ENCODE assay signal across 20 mouse cellular contexts in the genomic region with DNA sequence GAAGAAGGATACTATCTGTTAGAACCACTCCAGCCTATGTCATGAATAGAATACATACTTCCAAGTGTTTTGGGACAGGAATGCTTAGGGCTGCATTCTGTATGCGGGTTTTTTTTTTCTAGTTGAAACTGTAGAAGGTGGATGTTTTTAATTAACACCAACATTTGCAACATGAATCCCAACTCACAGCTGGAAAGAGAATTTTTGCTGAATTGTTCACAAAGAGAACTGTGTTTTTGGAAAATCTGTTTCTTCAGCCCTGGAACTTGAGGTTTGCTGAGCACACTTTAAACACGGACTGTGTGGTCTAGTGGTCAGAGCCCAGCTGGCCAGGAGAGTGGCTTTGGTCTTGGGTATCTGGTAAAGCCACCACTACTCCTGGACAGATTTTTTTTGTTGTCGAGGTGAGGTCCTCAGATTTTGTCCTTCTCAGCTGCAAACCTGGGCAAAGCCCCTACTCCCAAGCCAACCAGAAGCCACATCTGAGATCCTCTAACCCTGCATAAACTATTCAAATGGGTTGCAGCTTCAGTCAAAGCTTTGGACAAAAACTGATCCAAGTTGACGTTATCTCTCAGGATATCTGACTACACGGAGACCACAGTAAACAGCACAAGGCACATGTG.
DNase-seq lines count a peak whose midpoint lies in the region; ATAC-seq lines count a peak whose summit lies in the region.
"Had no signal": no experiment of that assay in that cellular context is flagged by ENCODE, and none has a peak within 500 bp of the region (broad histone marks: within the 10 kb centered on the region; RNA-seq: fewer than 3 reads in every experiment).

No protein-coding gene starts in this region.

- H3K4me2 ChIP-seq in heart, embryonic 13.5 days: no peak overlapping the region
- H3K4me2 ChIP-seq in embryonic facial prominence, embryonic 11.5 days (ENCODE audit: low read depth, low read length): no peak overlapping the region
- no peak overlapping the region for H3K4me2 ChIP-seq in hindbrain, embryonic 14.5 days (replicated peaks)
- H3K4me2 ChIP-seq: forebrain, embryonic 15.5 days; hindbrain, embryonic 15.5 days; liver, embryonic 11.5 days; midbrain, embryonic 15.5 days had no signal

- H3K27ac ChIP-seq in heart, embryonic 13.5 days (replicated peaks): 0 out of 2 replicates have a peak overlapping the region, but pooled peaks have one; percentile 7
- H3K27ac ChIP-seq in embryonic facial prominence, embryonic 11.5 days (replicated peaks; ENCODE audit: low read depth, low read length): 0 out of 2 replicates have a peak overlapping the region, but pooled peaks have one; percentile 17
- no peak overlapping the region for H3K27ac ChIP-seq in hindbrain, embryonic 14.5 days
- H3K27ac ChIP-seq: forebrain, embryonic 15.5 days; hindbrain, embryonic 15.5 days; midbrain, embryonic 15.5 days had no signal

- no peak overlapping the region for H3K4me3 ChIP-seq in heart, embryonic 13.5 days
- no peak overlapping the region for H3K4me3 ChIP-seq in embryonic facial prominence, embryonic 11.5 days (ENCODE audit: low read depth, low read length)
- no peak overlapping the region for H3K4me3 ChIP-seq in hindbrain, embryonic 14.5 days (replicated peaks; ENCODE audit: low read length)
- H3K4me3 ChIP-seq: erythroblast, embryonic 14.5 days; forebrain, embryonic 15.5 days; hindbrain, embryonic 15.5 days; midbrain, embryonic 15.5 days; myocyte had no signal

- ATAC-seq in heart, embryonic 13.5 days (ENCODE audit: extremely low read depth, insufficient number of reproducible peaks, low FRiP score, low TSS enrichment): no peak
- no peak for ATAC-seq in embryonic facial prominence, embryonic 11.5 days (replicated peaks; ENCODE audit: insufficient number of reproducible peaks, low FRiP score, low TSS enrichment, low read depth)
- no peak for ATAC-seq in hindbrain, embryonic 14.5 days (ENCODE audit: low FRiP score)
- ATAC-seq: forebrain, embryonic 15.5 days; intestine, embryonic 16.5 days; midbrain, embryonic 15.5 days had no signal

- WGBS in heart, embryonic 13.5 days: 77% methylated on average over 5 of the region's 5 CpGs
- 63% methylated on average over 5 of the region's 5 CpGs for WGBS in embryonic facial prominence, embryonic 11.5 days
- 90% methylated on average over 5 of the region's 5 CpGs for WGBS in hindbrain, embryonic 14.5 days

- no peaks in the 10 kb centered on the region for H3K9me3 ChIP-seq in heart, embryonic 13.5 days
- H3K9me3 ChIP-seq in embryonic facial prominence, embryonic 11.5 days (replicated peaks; ENCODE audit: control insufficient read depth, low read length): no peaks in the 10 kb centered on the region
- no peaks in the 10 kb centered on the region for H3K9me3 ChIP-seq in hindbrain, embryonic 14.5 days (ENCODE audit: control insufficient read depth, low read length)
- H3K9me3 ChIP-seq: forebrain, embryonic 15.5 days; hindbrain, embryonic 15.5 days; midbrain, embryonic 15.5 days had no signal

- H3K9ac ChIP-seq in heart, embryonic 13.5 days: no peak overlapping the region
- H3K9ac ChIP-seq in embryonic facial prominence, embryonic 11.5 days (replicated peaks; ENCODE audit: low read length): no peak overlapping the region
- H3K9ac ChIP-seq in hindbrain, embryonic 14.5 days: no peak overlapping the region
- H3K9ac ChIP-seq: forebrain, embryonic 15.5 days; hindbrain, embryonic 15.5 days; midbrain, embryonic 15.5 days had no signal

- peaks cover 9% of the 10 kb centered on the region; the same call in 1 of the 2 replicates for H3K27me3 ChIP-seq in heart, embryonic 13.5 days (replicated peaks)
- H3K27me3 ChIP-seq in embryonic facial prominence, embryonic 11.5 days (ENCODE audit: control insufficient read depth, insufficient read depth, low read length): no peaks in the 10 kb centered on the region
- H3K27me3 ChIP-seq in splenic B cell, adult 2 months (ENCODE audit: control insufficient read depth, insufficient read depth, low read length, poor library complexity, severe bottlenecking): no peaks in the 10 kb centered on the region
- no peaks in the 10 kb centered on the region for H3K27me3 ChIP-seq in hindbrain, embryonic 14.5 days (ENCODE audit: control insufficient read depth, insufficient read depth, low read length)
- H3K27me3 ChIP-seq: forebrain, embryonic 15.5 days; hindbrain, embryonic 15.5 days; midbrain, embryonic 15.5 days had no signal

- peaks cover 24% of the 10 kb centered on the region for H3K4me1 ChIP-seq in heart, embryonic 13.5 days
- H3K4me1 ChIP-seq in embryonic facial prominence, embryonic 11.5 days (ENCODE audit: control insufficient read depth, insufficient read depth, low read length): no peaks in the 10 kb centered on the region
- H3K4me1 ChIP-seq in hindbrain, embryonic 14.5 days (replicated peaks; ENCODE audit: control insufficient read depth, insufficient read depth, low read length): no peaks in the 10 kb centered on the region
- H3K4me1 ChIP-seq: forebrain, embryonic 15.5 days; hindbrain, embryonic 15.5 days; midbrain, embryonic 15.5 days had no signal

- no peak for DNase-seq in heart, adult 11 months
- DNase-seq in embryonic facial prominence, embryonic 11.5 days (ENCODE audit: low spot score): peak; percentile 42
- DNase-seq in induced T-regulatory cell, adult 2 months (ENCODE audit: low read depth): peak; percentile 51
- DNase-seq in splenic B cell, adult 2 months (ENCODE audit: low read depth, low spot score): peak; percentile 3
- no peak for DNase-seq in gastrocnemius, postnatal 25 days
- no peak for DNase-seq in hindbrain, embryonic 14.5 days (ENCODE audit: low spot score)
- DNase-seq in ovary, adult 18-20 months (ENCODE audit: low spot score): no peak
- DNase-seq: adrenal gland, adult 2 months; cerebellum, adult 9-10 months; heart, postnatal 36 days; lung, adult 2 months; retina, postnatal 1 day had no signal

- H3K36me3 ChIP-seq in heart, embryonic 13.5 days: peaks cover 50% of the 10 kb centered on the region
- H3K36me3 ChIP-seq in embryonic facial prominence, embryonic 11.5 days (replicated peaks; ENCODE audit: control insufficient read depth, insufficient read depth, low read depth, low read length): no peaks in the 10 kb centered on the region
- H3K36me3 ChIP-seq in splenic B cell, adult 2 months (ENCODE audit: control insufficient read depth, insufficient read depth, low read length, poor library complexity, severe bottlenecking): peaks cover 23% of the 10 kb centered on the region
- no peaks in the 10 kb centered on the region for H3K36me3 ChIP-seq in hindbrain, embryonic 14.5 days (replicated peaks; ENCODE audit: control insufficient read depth, insufficient read depth)
- H3K36me3 ChIP-seq: forebrain, embryonic 15.5 days; hindbrain, embryonic 15.5 days; midbrain, embryonic 15.5 days had no signal

Comparison
In these comparisons a context has a peak if more than half of its experiments do, and no peak if none do; other contexts are left out.
1. DNase-seq: peak in embryonic facial prominence, embryonic 11.5 days (single experiment), induced T-regulatory cell, adult 2 months (single experiment) and splenic B cell, adult 2 months (single experiment); none in heart, adult 11 months (single experiment), gastrocnemius, postnatal 25 days (single experiment), hindbrain, embryonic 14.5 days (single experiment) and ovary, adult 18-20 months (single experiment).